Mouse (Mus musculus): Measurements from ENCODE around the gene Map10. TPM values are rescaled to one million over a fixed set of nuclear protein-coding genes. Genes with fewer than 3 reads are reported as not detected.
A peak's percentile ranks its signal among the peaks of the same experiment; 100 is the strongest.

Gene Map10
- polyA plus RNA-seq, 1 experiment from 2014 or later, result 5.3 TPM

DNA sequence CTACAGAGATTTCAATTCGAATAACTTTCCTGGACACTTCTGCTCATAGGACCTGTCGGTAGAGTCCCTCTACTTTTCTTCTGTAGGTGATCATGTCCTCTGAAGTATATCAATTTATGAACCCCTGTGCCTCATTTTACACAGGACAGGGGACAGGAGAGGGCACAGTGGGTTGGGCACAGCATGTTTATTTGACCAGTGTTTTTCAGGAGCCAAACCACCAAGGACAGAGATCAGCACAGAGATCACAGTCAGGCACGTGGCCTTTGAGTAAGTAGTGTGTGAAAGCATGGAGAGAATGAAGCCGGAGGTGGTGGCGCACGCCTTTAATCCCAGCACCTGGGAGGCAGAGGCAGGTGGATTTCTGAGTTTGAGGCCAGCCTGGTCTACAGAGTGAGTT, 7.9 kb downstream of the Map10 start:
- DNase-seq (ENCODE audit: low spot score) (no peak), ATAC-seq (replicated peaks; ENCODE audit: low FRiP score, low read depth) (no peak)
- H3K4me3 ChIP-seq (replicated peaks; ENCODE audit: low read depth, low read length), result no peak overlapping the region
- H3K9ac ChIP-seq (ENCODE audit: low read depth, low read length), result no peak overlapping the region
- H3K27me3 ChIP-seq (ENCODE audit: insufficient read depth, low read length), result no peaks in the 10 kb centered on the region
- no peaks in the 10 kb centered on the region for H3K4me1 ChIP-seq (replicated peaks; ENCODE audit: insufficient read depth, low read length)
- no peaks in the 10 kb centered on the region for H3K9me3 ChIP-seq (replicated peaks; ENCODE audit: low read length)
- no peak overlapping the region for H3K4me2 ChIP-seq (ENCODE audit: low read length)
- no peaks in the 10 kb centered on the region for H3K36me3 ChIP-seq (ENCODE audit: insufficient read depth, low read length)
- no peak for TF ChIP-seq CTCF (IDR thresholded peaks at IDR 0.05; ENCODE audit: low read depth)
- H3K27ac ChIP-seq, result no peak overlapping the region
- 93% methylated on average over 6 of the region's 6 CpGs for WGBS

DNA sequence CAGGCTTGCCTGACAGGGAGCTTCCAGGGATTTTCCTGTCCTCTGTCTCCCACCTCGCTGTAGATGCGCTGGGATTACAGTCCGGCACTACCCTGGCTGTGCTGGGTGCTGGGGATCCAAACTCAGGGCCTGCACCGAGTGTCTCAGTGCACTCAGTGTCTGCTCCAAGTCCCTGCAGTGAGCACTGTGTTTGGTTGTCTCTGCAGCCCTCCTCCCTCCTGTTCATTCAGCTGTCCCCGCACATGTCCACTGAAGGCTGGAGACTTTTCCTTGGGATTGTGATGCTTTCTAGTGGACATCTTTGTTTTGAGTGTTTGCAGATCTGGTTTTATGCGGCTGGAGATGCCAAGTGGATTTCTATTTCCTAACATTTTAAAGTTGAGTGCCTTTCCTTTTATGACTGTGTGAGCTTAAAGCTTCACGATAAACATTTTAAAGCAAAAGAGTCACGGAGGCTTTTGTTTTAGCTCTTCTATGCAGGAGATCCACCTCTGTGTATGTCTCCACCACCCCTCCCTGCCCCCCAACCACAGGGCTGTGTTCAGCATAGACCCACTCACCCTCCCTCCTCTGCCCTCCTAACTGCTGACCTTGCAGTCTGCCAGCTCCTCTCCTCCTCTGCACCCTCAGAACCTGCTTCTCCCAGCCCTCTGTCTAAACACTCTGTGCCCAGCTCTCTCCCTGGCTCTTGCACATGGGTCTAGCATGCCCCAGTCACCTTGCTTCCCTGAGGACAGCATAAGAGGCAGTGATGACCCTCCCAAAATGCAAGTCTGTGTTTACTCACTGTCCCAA, 9.4 kb downstream of the Map10 start:
- H3K9me3 ChIP-seq (replicated peaks; ENCODE audit: low read length), result no peaks in the 10 kb centered on the region
- no peak overlapping the region; the same call in 1 of the 2 replicates for H3K27ac ChIP-seq
- no peak overlapping the region for H3K4me2 ChIP-seq (ENCODE audit: low read length)
- no peaks in the 10 kb centered on the region for H3K4me1 ChIP-seq (replicated peaks; ENCODE audit: insufficient read depth, low read length)
- no peak overlapping the region for H3K9ac ChIP-seq (ENCODE audit: low read depth, low read length)
- H3K4me3 ChIP-seq (replicated peaks; ENCODE audit: low read depth, low read length), result no peak overlapping the region
- no peak for DNase-seq (ENCODE audit: low spot score)
- no peak for TF ChIP-seq CTCF (IDR thresholded peaks at IDR 0.05; ENCODE audit: low read depth)
- ATAC-seq (replicated peaks; ENCODE audit: low FRiP score, low read depth), result no peak
- H3K27me3 ChIP-seq (ENCODE audit: insufficient read depth, low read length), result no peaks in the 10 kb centered on the region
- H3K36me3 ChIP-seq (ENCODE audit: insufficient read depth, low read length), result no peaks in the 10 kb centered on the region
- WGBS, result 73% methylated on average over 8 of the region's 8 CpGs

DNA sequence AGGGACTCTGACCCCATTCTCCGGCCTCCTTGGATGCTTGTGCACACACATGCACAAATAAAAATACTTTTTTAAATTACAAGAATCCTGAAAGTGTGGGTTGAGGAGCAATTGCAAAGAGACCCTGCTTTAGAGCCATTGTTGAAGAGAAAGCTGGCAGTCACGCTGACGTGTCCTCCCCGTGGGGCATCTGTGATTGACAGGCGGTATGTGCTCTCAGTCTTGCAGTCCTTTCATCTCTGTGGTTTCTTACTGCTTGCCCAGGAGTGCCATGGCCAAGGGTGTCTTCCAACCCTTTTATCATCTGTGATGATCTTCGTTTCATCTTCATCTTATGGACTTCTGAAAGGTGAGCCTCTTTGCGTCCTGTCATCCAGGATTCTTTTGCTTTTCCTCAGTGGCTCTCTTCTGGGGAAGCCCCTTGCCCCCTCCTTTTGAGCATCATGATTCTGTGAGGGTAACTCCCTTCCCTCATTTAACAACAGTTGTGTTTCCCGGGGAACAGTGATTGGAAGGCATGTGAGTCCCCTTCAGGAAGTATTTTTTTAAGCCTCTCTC, 11.3 kb downstream of the Map10 start:
- no peak overlapping the region for H3K9ac ChIP-seq (ENCODE audit: low read depth, low read length)
- ATAC-seq (replicated peaks; ENCODE audit: low FRiP score, low read depth), result no peak
- no peaks in the 10 kb centered on the region for H3K9me3 ChIP-seq (replicated peaks; ENCODE audit: low read length)
- TF ChIP-seq CTCF (IDR thresholded peaks at IDR 0.05; ENCODE audit: low read depth), result no peak
- H3K27ac ChIP-seq, result no peak overlapping the region
- no peak overlapping the region for H3K4me2 ChIP-seq (ENCODE audit: low read length)
- H3K4me3 ChIP-seq (replicated peaks; ENCODE audit: low read depth, low read length), result no peak overlapping the region
- 43% methylated on average over 8 of the region's 8 CpGs for WGBS
- no peaks in the 10 kb centered on the region for H3K27me3 ChIP-seq (ENCODE audit: insufficient read depth, low read length)
- no peaks in the 10 kb centered on the region for H3K4me1 ChIP-seq (replicated peaks; ENCODE audit: insufficient read depth, low read length)
- no peak for DNase-seq (ENCODE audit: low spot score)
- no peaks in the 10 kb centered on the region for H3K36me3 ChIP-seq (ENCODE audit: insufficient read depth, low read length)

DNA sequence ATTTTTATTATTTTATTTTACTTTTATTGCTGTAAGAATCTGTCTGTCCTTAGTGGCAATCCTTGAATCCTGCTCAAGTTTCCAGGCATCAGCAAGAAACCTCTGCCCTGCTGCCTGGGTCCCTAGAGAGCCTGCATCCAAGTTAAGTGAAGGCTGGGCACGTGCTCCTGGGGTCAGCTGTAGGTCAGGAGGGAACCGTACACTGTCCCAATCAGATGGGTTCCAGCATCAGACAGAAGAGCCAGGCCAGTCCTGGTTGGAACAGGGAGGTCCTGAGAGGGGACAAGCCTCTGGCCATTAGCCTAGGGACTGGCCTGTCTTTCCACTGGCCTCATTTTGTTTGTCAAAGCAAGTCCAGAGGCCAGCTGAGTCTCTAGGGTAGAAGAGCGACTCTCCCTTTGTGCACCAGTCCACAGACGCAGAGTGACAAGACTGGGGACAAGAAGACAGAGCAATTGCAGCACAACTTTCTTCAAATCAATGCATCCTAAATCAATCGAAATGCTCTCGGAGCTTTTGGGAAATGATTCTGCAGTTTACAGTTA, 15.7 kb downstream of the Map10 start:
- DNase-seq (ENCODE audit: low spot score), result no peak
- Histone ChIP-seq H3K27me3 (ENCODE audit: insufficient read depth, low read length) (no peaks in the 10 kb centered on the region), H3K9me3 (replicated peaks; ENCODE audit: low read length) (no peaks in the 10 kb centered on the region), H3K27ac (no peak overlapping the region), H3K36me3 (ENCODE audit: insufficient read depth, low read length) (no peaks in the 10 kb centered on the region), H3K4me3 (replicated peaks; ENCODE audit: low read depth, low read length) (no peak overlapping the region), H3K4me1 (replicated peaks; ENCODE audit: insufficient read depth, low read length) (no peaks in the 10 kb centered on the region; the same call in 1 of the 2 replicates), H3K4me2 (ENCODE audit: low read length) (no peak overlapping the region), H3K9ac (ENCODE audit: low read depth, low read length) (no peak overlapping the region)
- 63% methylated on average over 6 of the region's 6 CpGs for WGBS
- ATAC-seq (replicated peaks; ENCODE audit: low FRiP score, low read depth), result no peak
- TF ChIP-seq CTCF (IDR thresholded peaks at IDR 0.05; ENCODE audit: low read depth), result no peak

DNA sequence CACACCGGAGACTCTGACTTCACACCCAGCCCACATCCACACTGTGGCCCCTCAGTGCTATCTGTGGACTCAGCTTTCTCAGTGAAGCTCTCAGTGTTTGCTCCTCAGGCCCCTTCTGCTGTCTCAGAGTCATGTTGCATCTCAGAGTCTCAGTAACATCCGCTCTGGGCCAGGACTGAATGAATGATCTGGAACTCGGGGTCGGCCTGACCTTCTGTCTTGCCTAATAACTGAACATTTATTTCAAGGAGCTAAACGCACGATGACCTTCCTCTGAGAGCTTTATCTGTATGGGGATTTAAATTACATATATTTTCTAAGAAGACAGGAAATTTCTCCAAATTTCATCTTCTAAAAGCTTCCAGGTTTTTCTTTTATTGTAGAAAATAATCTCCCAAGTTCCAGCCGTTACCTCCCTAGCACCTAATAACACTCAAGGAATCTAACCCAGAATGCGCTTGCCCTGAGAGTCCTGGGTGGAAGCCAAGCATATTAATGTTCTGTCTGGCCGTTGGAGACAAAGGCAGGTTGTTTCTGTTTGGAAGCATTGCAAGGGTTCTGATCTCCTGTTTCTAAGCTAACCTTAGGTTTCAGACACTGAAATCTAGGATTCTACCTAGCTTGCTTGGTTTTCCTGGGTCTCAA, 16.7 kb downstream of the Map10 start:
- DNase-seq (ENCODE audit: low spot score) (peak; percentile 53), ATAC-seq (replicated peaks; ENCODE audit: low FRiP score, low read depth) (no peak)

DNA sequence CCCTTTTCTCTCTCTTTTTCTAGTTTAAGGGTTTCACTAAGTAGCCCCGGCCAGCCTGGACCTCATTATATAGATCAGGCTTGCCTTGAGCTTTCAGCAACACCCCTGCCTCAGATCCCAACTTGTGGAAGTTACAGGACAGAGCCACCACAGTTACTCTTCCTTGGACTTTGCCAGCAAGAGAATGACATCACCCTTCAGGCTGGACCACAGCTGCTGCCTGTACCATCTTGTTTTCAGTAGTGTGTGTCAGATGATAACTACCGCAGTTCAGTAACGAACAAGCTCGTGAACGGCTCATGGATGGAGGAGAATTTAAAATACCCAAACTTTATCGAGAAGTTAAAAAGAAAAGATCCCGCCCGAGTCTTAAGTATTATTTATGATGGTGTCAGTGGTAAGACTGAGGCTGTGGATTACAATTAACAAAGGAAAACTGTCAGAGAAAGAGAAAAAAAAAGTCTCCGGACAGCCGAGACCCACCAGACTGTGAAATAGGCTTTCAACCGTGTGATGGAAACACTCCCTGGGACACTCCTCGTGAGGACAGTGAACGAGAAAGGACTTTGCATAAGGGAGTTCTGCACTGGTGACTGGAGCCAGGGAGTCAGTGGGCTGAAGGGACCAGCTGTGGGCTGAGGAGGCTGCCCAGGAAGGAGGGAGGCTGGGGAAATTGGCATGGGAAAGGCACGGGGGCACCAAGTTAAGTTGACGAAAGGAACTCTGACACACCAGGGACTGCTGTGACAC, 20.7 kb downstream of the Map10 start:
- peaks cover 10% of the 10 kb centered on the region for H3K4me1 ChIP-seq (replicated peaks; ENCODE audit: insufficient read depth, low read length)
- no peak overlapping the region for H3K4me2 ChIP-seq (ENCODE audit: low read length)
- H3K36me3 ChIP-seq (ENCODE audit: insufficient read depth, low read length), result no peaks in the 10 kb centered on the region
- DNase-seq (ENCODE audit: low spot score) (peak; percentile 73), ATAC-seq (replicated peaks; ENCODE audit: low FRiP score, low read depth) (peak; percentile 80)
- no peak overlapping the region for H3K4me3 ChIP-seq (replicated peaks; ENCODE audit: low read depth, low read length)
- no peaks in the 10 kb centered on the region for H3K9me3 ChIP-seq (replicated peaks; ENCODE audit: low read length)
- 0 out of 2 replicates have a peak overlapping the region, but pooled peaks have one; percentile 0 for H3K27ac ChIP-seq
- H3K9ac ChIP-seq (ENCODE audit: low read depth, low read length), result no peak overlapping the region
- H3K27me3 ChIP-seq (ENCODE audit: insufficient read depth, low read length), result no peaks in the 10 kb centered on the region
- WGBS, result 34% methylated on average over 15 of the region's 15 CpGs
- no peak for TF ChIP-seq CTCF (IDR thresholded peaks at IDR 0.05; ENCODE audit: low read depth)

More for the DNA sequence above, 16.7 kb downstream of the Map10 start:
- H3K36me3 ChIP-seq (ENCODE audit: insufficient read depth, low read length), result no peaks in the 10 kb centered on the region
- no peaks in the 10 kb centered on the region for H3K27me3 ChIP-seq (ENCODE audit: insufficient read depth, low read length)
- H3K4me1 ChIP-seq (replicated peaks; ENCODE audit: insufficient read depth, low read length), result peaks cover 5% of the 10 kb centered on the region
- H3K4me3 ChIP-seq (replicated peaks; ENCODE audit: low read depth, low read length), result no peak overlapping the region
- no peak overlapping the region for H3K9ac ChIP-seq (ENCODE audit: low read depth, low read length)
- no peak for TF ChIP-seq CTCF (IDR thresholded peaks at IDR 0.05; ENCODE audit: low read depth)
- H3K4me2 ChIP-seq (ENCODE audit: low read length), result no peak overlapping the region
- WGBS, result 49% methylated on average over 9 of the region's 9 CpGs
- no peak overlapping the region for H3K27ac ChIP-seq
- H3K9me3 ChIP-seq (replicated peaks; ENCODE audit: low read length), result no peaks in the 10 kb centered on the region

Measured in kidney, postnatal 0 days (tissue).